Mouse (Mus musculus): Measurements from ENCODE around the gene Nav3. TPM values are rescaled to one million over a fixed set of nuclear protein-coding genes. Genes with fewer than 3 reads are reported as not detected.
"Not testable (repeated sequence)": the region's sequence is repeated elsewhere in the genome, so short reads cannot be mapped to it uniquely, and the experiment has no call there.

Gene Nav3
- total RNA-seq, 4 experiments from 2014 or later = 1.2 to 5.4 (median 3.3) TPM

GRCm38 (mm10) chr10:110037547-110037946 is 418.5 kb downstream of the Nav3 start:
- no peak for DNase-seq

GRCm38 (mm10) chr10:110034582-110035099 is 421.4 kb downstream of the Nav3 start:
- no peak for DNase-seq

- DNase-seq = not testable (repeated sequence)
Observed at GRCm38 (mm10) chr10:110024897-110025296, 431.1 kb downstream of the Nav3 start.

- DNase-seq = no peak
Observed at GRCm38 (mm10) chr10:110022100-110022499, 433.9 kb downstream of the Nav3 start.

GRCm38 (mm10) chr10:110019266-110019866 is 436.6 kb downstream of the Nav3 start:
- DNase-seq = no peak

- not testable (repeated sequence) for DNase-seq
Observed at GRCm38 (mm10) chr10:110001328-110001727, 454.7 kb downstream of the Nav3 start.

GRCm38 (mm10) chr10:110000755-110001247 is 455.2 kb downstream of the Nav3 start:
- no peak for DNase-seq

- DNase-seq = no peak
Observed at GRCm38 (mm10) chr10:109999904-110000303, 456.1 kb downstream of the Nav3 start.

- DNase-seq = no peak
Observed at GRCm38 (mm10) chr10:109994302-109994701, 461.7 kb downstream of the Nav3 start.

- DNase-seq = no peak
Observed at GRCm38 (mm10) chr10:109985824-109986485, 470.0 kb downstream of the Nav3 start.

GRCm38 (mm10) chr10:109976351-109976750 is 479.7 kb downstream of the Nav3 start:
- no peak for DNase-seq

- DNase-seq = no peak
Observed at GRCm38 (mm10) chr10:109974177-109974576, 481.8 kb downstream of the Nav3 start.

- DNase-seq = no peak
Observed at GRCm38 (mm10) chr10:109973483-109973882, 482.5 kb downstream of the Nav3 start.

GRCm38 (mm10) chr10:109950296-109950695 is 505.7 kb downstream of the Nav3 start:
- DNase-seq = no peak

GRCm38 (mm10) chr10:109929319-109929622 is 526.7 kb downstream of the Nav3 start:
- no peak for DNase-seq

- no peak for DNase-seq
Observed at GRCm38 (mm10) chr10:109928547-109929318, 527.3 kb downstream of the Nav3 start.

- no peak for DNase-seq
Observed at GRCm38 (mm10) chr10:109926149-109926548, 529.9 kb downstream of the Nav3 start.

- no peak for DNase-seq
Observed at GRCm38 (mm10) chr10:109924136-109924535, 531.9 kb downstream of the Nav3 start.

GRCm38 (mm10) chr10:109921368-109921767 is 534.6 kb downstream of the Nav3 start:
- no peak for DNase-seq

GRCm38 (mm10) chr10:109920607-109921187 is 535.3 kb downstream of the Nav3 start:
- DNase-seq = peak; percentile 36

GRCm38 (mm10) chr10:109919515-109919914 is 536.5 kb downstream of the Nav3 start:
- DNase-seq = no peak

- no peak for DNase-seq
Observed at GRCm38 (mm10) chr10:109907206-109907605, 548.8 kb downstream of the Nav3 start.

- no peak for DNase-seq
Observed at GRCm38 (mm10) chr10:109906413-109906785, 549.6 kb downstream of the Nav3 start.
